In the genomic region with DNA sequence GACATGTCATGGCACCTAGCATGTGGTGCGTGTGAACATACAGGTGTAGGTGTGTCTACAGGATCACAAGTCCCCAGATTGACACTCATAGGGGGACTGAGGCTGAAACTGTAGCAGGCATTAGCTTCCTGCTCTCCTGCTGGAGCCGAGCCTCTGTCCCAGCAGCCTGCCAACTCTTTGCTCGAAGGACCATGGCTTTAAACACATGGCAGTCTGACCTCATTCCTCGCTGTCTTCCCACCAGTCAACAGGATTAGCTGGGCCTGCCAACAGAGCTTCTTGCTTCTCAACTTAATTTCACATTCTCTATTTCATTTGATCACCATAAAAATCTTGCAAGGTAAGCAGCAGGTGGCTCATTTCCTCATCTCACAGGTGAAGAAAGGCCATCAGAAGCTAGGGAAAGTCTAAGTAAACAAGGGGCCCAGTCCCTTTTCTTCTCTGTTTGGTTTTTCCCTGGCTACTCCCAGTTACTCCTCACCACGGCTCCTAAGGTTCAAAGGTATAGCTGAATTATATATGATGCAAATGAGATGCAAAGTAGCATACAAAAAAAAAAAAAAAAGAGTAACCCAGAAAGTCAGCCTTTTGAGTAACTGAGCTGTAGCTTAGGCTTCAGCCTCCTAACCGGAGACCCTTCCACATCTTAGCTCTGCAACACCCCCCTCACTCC, we compare ENCODE assay signal across 16 mouse cellular contexts. TPM values are rescaled to one million over a fixed set of nuclear protein-coding genes. Genes with fewer than 3 reads are reported as not detected.
DNase-seq lines count a peak whose midpoint lies in the region; ATAC-seq and TF ChIP-seq lines count a peak whose summit lies in the region.
"Had no signal": no experiment of that assay in that cellular context is flagged by ENCODE, and none has a peak within 500 bp of the region (broad histone marks: within the 10 kb centered on the region; RNA-seq: fewer than 3 reads in every experiment).

No protein-coding gene starts in this region.

- no peak for ATAC-seq in stomach, embryonic 14.5 days (ENCODE audit: insufficient number of reproducible peaks, insufficient read depth, low FRiP score, low read depth)
- ATAC-seq: forebrain, embryonic 13.5 days had no signal

- H3K4me3 ChIP-seq in gastrocnemius, adult 2 months, result no peak overlapping the region
- H3K4me3 ChIP-seq in stomach, embryonic 14.5 days (ENCODE audit: low read depth, low read length), result no peak overlapping the region
- H3K4me3 ChIP-seq: forebrain, embryonic 13.5 days; heart, adult 2 months; left cerebral cortex, adult 2 months; limb, embryonic 13.5 days had no signal

- intact Hi-C loops in gastrocnemius, adult 2 months (cut with DNase I), result no loop called here

- peak; percentile 35 for DNase-seq in gastrocnemius, adult 2 months
- no peak for DNase-seq in gastrocnemius, postnatal 10 days
- peak; percentile 86 for DNase-seq in brain, adult 2 months (ENCODE audit: low read depth, low spot score)
- DNase-seq in cerebellum, postnatal 25 days, result peak; percentile 75 to 82
- no peak for DNase-seq in retina, postnatal 1 day
- DNase-seq in layer of hippocampus, adult 11-12 months (ENCODE audit: low spot score), result no peak
- no peak for DNase-seq in lung, postnatal 14 days
- DNase-seq: adrenal gland, postnatal 14 days; embryo, embryonic 11 days; heart, adult 2 months had no signal

- H3K27ac ChIP-seq in gastrocnemius, adult 2 months, result no peak overlapping the region
- peak overlapping the region; percentile 27; the same call in 1 of the 2 replicates for H3K27ac ChIP-seq in stomach, embryonic 14.5 days (ENCODE audit: low read length)
- H3K27ac ChIP-seq: forebrain, embryonic 13.5 days; heart, adult 2 months; kidney, postnatal 0 days; left cerebral cortex, adult 2 months; limb, embryonic 13.5 days had no signal

- H3K27me3 ChIP-seq in stomach, embryonic 14.5 days (ENCODE audit: control insufficient read depth, insufficient read depth, low read length), result no peaks in the 10 kb centered on the region

- WGBS in stomach, embryonic 14.5 days, result 45% methylated on average over 6 of the region's 6 CpGs

- TF ChIP-seq CTCF in gastrocnemius, adult 2 months (IDR thresholded peaks at IDR 0.05), result no peak

- H3K9ac ChIP-seq in stomach, embryonic 14.5 days (replicated peaks; ENCODE audit: low read depth, low read length), result no peak overlapping the region
- H3K9ac ChIP-seq: forebrain, embryonic 13.5 days; limb, embryonic 13.5 days had no signal

- H3K4me1 ChIP-seq in stomach, embryonic 14.5 days (ENCODE audit: control insufficient read depth, insufficient read depth, low read length), result peaks cover 24% of the 10 kb centered on the region

- no peaks in the 10 kb centered on the region for H3K9me3 ChIP-seq in stomach, embryonic 14.5 days (ENCODE audit: control insufficient read depth, low read depth, low read length)
- H3K9me3 ChIP-seq: forebrain, embryonic 13.5 days; limb, embryonic 13.5 days had no signal

- no peaks in the 10 kb centered on the region for H3K36me3 ChIP-seq in stomach, embryonic 14.5 days (ENCODE audit: control insufficient read depth, insufficient read depth, low read length)
- H3K36me3 ChIP-seq: limb, embryonic 13.5 days had no signal

- H3K4me2 ChIP-seq in stomach, embryonic 14.5 days (replicated peaks; ENCODE audit: low read depth, low read length), result no peak overlapping the region
- H3K4me2 ChIP-seq: forebrain, embryonic 13.5 days; limb, embryonic 13.5 days had no signal

RNA-seq across cellular contexts. Expression of a gene that starts 2.9 kb away (rescaled TPM):
- total RNA-seq in gastrocnemius, adult 2 months (2021), result under 1 TPM; 0.46 to 0.53 TPM
- total RNA-seq in gastrocnemius, postnatal 10 days (2021), result 1 to 10 TPM; 1.9 to 2.1 TPM
- polyA plus RNA-seq in stomach, embryonic 14.5 days (2014; fragmentation: Nextera tagmentation; extraction: Ambion mirVana), result 4.5 and 5.8 TPM in 2 replicates
- total RNA-seq: megakaryocyte-erythroid progenitor cell, adult 5-6 weeks had no signal

Comparison
In these comparisons a context has a peak if more than half of its experiments do, and no peak if none do; other contexts are left out.
1. DNase-seq: peak in gastrocnemius, adult 2 months (single experiment), brain, adult 2 months (single experiment) and cerebellum, postnatal 25 days (2 of 2); none in gastrocnemius, postnatal 10 days (single experiment), retina, postnatal 1 day (single experiment), layer of hippocampus, adult 11-12 months (single experiment) and lung, postnatal 14 days (single experiment).